Mouse (Mus musculus) adrenal gland, postnatal 4 days (tissue): ENCODE measurements around the gene Nxf7. TPM values are rescaled to one million over a fixed set of nuclear protein-coding genes. Genes with fewer than 3 reads are reported as not detected.
A peak's percentile ranks its signal among the peaks of the same experiment; 100 is the strongest.
"Not testable (repeated sequence)": the region's sequence is repeated elsewhere in the genome, so short reads cannot be mapped to it uniquely, and the experiment has no call there.

Experiments
- DNase-seq, 2 experiments: peaks; one replicate each; pipeline ENCODE4 v3.0.0; 2021 to 2022; ENCODE audit warnings: low spot score in 2 of 2, mixed read lengths in 2 of 2
- long read RNA-seq, 2 experiments: library from polyadenylated mRNA; stranded (forward); transcript quantifications; one replicate each; pipeline ENCODE4 v2.0.0; 2021
- total RNA-seq, 2 experiments: library from RNA; stranded (reverse); gene quantifications; 2 replicates each; pipeline ENCODE4 v1.2.3; 2021

Nxf7 gene
- under 1 TPM in 1 of 2 experiments, not detected in 1; 0.17 TPM for total RNA-seq
- long read RNA-seq, experiment 1: 0 reads
- long read RNA-seq, experiment 2: 0 reads

GRCm38 (mm10) chrX:135598677-135599076, at the start of gene Nxf7:
TSS of gene Nxf7 (minus strand) at chrX:135598777.
- DNase-seq: no peak

DNA sequence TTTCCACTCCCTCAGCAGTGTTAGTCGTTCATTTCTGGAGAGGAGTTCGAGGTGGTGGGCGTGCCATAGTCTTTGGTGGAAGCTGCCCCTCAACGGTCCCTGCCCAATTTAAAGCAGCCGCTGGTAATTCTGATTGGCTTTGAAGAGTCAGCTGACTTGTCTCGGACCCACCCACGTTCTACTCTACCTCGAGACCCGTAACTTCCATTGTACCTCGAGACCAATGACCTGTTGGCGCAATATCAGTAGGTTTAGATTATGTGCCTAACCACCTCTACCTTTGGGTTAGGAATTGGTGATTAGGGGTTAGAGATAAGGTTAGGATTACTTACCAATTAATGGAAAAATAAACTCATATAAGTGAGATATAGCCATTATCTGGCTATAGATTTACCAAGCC, 29.0 kb upstream of the Nxf7 start, which contains the start of gene Prame:
Gene Prame (minus strand): TSS at position 101 of the 400 bp plus-strand sequence.
- no peak for DNase-seq

GRCm38 (mm10) chrX:135601298-135602029, 2.9 kb upstream of the Nxf7 start:
- peak in 1 of 2 experiments; percentile 3 for DNase-seq

DNA sequence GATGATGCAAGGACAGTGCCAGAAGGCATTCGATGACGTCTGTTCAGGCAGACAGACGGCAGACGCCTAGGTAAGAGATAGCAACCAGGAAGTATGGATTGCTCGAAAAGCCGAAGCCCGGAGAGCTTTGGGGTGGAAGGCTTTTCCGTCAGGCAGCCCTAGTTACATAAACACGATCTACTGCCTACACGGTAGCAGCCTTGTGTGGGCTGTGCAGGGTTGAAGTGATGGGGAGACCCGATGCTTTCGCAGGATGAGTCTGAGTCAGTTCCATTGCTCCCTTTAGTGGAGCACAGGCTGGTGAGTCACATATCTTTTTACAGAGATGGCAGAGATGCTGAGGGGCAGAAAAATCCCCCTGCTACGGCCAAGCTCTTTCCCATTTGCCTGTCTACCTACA, 481 bp downstream of the Nxf7 start:
- no peak for DNase-seq

DNA sequence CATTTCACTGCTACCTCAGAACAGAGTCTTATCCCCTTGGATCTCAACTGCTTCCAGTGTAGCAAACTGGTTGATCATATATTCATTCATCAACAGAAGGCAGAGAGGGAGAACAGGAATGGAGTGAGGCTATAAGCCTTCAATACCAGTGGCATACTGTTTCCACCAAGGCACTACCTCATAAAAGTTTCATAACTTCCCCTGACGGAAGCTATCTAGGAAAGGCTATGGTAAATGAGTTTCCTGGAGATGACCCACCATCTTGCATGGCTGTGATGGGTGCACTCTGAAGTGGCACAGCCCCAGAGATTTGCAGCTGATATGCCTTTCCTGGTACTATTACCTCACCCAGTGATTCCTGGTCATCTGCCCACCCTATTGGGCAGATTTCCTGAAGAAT, 22.2 kb downstream of the Nxf7 start:
- no peak for DNase-seq

- not testable (repeated sequence) for DNase-seq
Observed at GRCm38 (mm10) chrX:135574958-135575628, 23.5 kb downstream of the Nxf7 start.

DNA sequence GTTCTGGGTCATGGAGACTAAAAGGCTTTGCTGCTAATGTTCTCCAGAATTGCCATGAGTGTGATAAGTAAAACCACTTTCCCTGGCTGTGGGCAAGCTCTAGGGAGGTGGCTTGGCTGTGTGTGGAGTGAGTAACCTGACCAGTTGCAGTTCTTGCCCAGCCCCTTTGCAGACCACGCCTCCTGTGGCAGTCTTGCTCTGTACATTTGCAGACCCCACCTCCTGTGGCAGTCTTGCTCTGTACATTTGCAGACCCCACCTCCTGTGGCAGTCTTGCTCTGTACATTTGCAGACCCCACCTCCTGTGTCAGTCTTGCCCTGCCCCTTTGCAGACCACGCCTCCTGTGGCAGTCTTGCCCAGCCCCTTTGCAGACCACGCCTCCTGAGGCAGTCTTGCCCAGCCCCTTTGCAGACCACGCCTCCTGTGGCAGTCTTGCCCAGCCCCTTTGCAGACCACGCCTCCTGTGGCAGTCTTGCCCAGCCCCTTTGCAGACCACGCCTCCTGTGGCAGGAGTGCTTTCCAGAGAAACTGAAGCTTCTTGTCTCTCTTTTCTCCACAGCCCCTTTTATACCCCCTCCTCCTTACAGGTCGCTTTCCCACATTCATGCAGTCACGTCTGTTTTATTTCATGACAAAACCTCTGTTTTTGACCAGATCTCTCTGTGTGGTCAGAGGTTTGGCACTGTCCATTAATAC, 24.2 kb downstream of the Nxf7 start:
- not testable (repeated sequence) for DNase-seq

- peak in 1 of 2 experiments; percentile 12 for DNase-seq
Observed at GRCm38 (mm10) chrX:135569467-135569866, 29.1 kb downstream of the Nxf7 start.

DNA sequence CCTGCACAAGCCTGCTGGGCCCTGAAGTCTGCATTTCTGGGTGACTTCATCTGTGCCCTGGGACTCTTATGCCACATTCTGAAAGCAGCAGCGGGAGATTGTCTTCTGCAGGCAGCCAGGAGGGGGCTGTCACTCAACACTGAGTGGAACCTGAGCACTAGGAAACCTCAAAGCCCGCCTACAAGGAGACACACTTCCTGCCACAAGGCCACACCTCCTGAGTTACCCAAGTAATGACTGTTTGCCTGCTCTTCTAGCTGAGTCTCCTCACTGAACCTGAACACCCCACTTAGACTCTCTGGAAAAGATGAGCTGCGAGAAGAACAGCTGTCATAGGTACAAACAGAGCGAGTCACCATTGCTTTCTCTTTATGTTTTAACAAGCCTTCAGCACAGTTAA, 33.6 kb downstream of the Nxf7 start:
- DNase-seq: not testable (repeated sequence)

DNA sequence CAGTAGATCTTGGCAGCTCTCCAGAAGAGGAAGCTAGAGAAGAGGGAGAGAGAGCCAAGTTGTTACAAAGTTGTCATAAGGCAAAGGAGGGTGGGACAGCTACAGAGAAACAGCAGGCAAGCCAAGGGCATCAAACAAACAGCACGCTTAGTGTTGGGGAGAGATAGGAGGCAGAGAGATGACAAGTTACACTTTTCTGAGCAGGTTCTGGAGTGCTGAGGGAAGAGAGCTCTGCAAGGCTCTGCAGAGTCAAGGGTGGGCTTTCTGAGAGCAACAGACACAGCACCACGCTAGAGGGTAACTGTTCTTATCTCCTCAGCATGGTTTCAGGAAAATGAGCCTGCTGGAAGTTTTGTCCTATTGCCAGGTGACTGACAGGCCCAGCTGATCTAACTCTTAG, 35.7 kb downstream of the Nxf7 start:
- no peak for DNase-seq

DNA sequence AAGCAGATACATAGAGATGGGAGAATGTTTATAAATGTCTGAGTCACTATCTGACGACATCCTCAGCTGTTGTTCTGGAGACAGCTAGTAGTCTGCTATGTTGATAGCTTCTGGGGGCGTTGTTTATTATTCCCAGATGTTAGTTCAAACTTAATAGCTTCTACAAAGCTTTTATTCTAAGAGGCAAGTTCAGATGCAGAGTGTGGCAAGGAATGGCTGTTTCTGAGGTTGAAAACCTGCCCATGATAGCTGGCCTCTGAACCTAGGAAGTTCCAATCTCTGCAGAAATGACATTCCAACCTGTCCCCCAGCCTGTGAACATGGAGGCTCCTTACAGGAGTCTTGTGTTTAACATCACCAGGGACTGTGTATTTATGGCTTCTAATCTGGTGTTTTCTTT, 36.9 kb downstream of the Nxf7 start:
- not testable (repeated sequence) for DNase-seq

- not testable (repeated sequence) for DNase-seq
Observed at GRCm38 (mm10) chrX:135560933-135561332, 37.6 kb downstream of the Nxf7 start.

DNA sequence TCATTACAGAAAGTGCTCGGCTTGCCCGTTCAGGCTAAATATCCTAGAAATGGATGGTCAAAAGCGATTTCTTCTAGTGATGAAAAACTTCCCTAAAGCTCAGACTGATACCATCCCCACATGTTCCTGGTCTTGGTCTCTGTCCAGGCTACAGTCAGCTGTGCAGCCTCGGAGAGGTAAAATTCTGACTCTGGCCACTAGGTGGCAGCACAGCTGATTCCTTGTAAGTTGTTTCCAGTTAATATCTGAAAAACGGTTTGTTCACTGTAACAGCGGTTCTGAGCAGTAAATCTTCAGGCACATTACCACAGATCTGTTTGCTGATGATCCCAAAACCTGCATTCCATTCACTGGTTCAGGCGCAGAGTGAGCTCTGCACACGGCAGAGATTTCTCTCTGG, 38.9 kb downstream of the Nxf7 start:
- not testable (repeated sequence) for DNase-seq

Other genes with a start within 250 kb of the Nxf7 start
- gene Gm5128, start 225.5 kb downstream of the Nxf7 start, total RNA-seq: not detected
- not detected for gene Gm7903, start 164.9 kb downstream of the Nxf7 start, total RNA-seq
- gene AV320801, start 104.2 kb downstream of the Nxf7 start, total RNA-seq: not detected
- not detected for gene Prame, start 28.9 kb upstream of the Nxf7 start, total RNA-seq
- gene Tcp11x2, start 95.0 kb upstream of the Nxf7 start, total RNA-seq: not detected
- gene Tmsb15a, start 126.5 kb upstream of the Nxf7 start, total RNA-seq: not detected
- gene Armcx5, start 144.0 kb upstream of the Nxf7 start, total RNA-seq: 10 to 100 TPM; 23.8 to 28.6 TPM
- 100 to 1,000 TPM in 1 of 2 experiments, 10 to 100 TPM in 1; 84.6 to 102 TPM for gene Gprasp1, start 144.0 kb upstream of the Nxf7 start, total RNA-seq
- gene Bhlhb9, start 198.8 kb upstream of the Nxf7 start, total RNA-seq: 10 to 100 TPM; 34.8 to 36.8 TPM
- gene Gprasp2, start 240.3 kb upstream of the Nxf7 start, total RNA-seq: 10 to 100 TPM; 39.8 to 46.2 TPM